Mouse (Mus musculus) spleen, adult 18-20 months (tissue): ENCODE measurements around the gene Bco2.

Experiments used
- DNase-seq, 2 experiments: peaks; one replicate each; pipeline ENCODE4 v3.0.0; 2022; ENCODE audit warnings: mixed read lengths in 2 of 2

The Bco2 gene

GRCm38 (mm10) chr9:50507570-50507969 lies 47.4 kb downstream of the Bco2 start:
- no peak for DNase-seq

- no peak for DNase-seq
These were observed 49.6 kb downstream of the Bco2 start for GRCm38 (mm10) chr9:50505405-50505804.

- DNase-seq: no peak
These were observed 52.0 kb downstream of the Bco2 start for GRCm38 (mm10) chr9:50502949-50503348.

GRCm38 (mm10) chr9:50500974-50501501 lies 53.9 kb downstream of the Bco2 start:
- no peak for DNase-seq

GRCm38 (mm10) chr9:50500467-50500973 lies 54.5 kb downstream of the Bco2 start:
- no peak for DNase-seq

GRCm38 (mm10) chr9:50499781-50500180 lies 55.2 kb downstream of the Bco2 start:
- no peak for DNase-seq

GRCm38 (mm10) chr9:50498815-50499214 lies 56.2 kb downstream of the Bco2 start:
- no peak for DNase-seq

GRCm38 (mm10) chr9:50497536-50497935 lies 57.4 kb downstream of the Bco2 start:
- DNase-seq: no peak

GRCm38 (mm10) chr9:50497076-50497475 lies 57.9 kb downstream of the Bco2 start:
- DNase-seq: no peak

- no peak for DNase-seq
These were observed 58.4 kb downstream of the Bco2 start for GRCm38 (mm10) chr9:50496546-50496945.

- no peak for DNase-seq
These were observed 58.9 kb downstream of the Bco2 start for GRCm38 (mm10) chr9:50496151-50496505.

- no peak for DNase-seq
These were observed 59.4 kb downstream of the Bco2 start for GRCm38 (mm10) chr9:50495405-50496150.

- DNase-seq: no peak
These were observed 60.7 kb downstream of the Bco2 start, which contains the start of gene Plet1 for GRCm38 (mm10) chr9:50494311-50494710. Gene Plet1 (plus strand): TSS chr9:50494525.

GRCm38 (mm10) chr9:50493777-50494176 lies 61.2 kb downstream of the Bco2 start:
- no peak for DNase-seq

GRCm38 (mm10) chr9:50491531-50492045 lies 63.4 kb downstream of the Bco2 start:
- no peak for DNase-seq

- DNase-seq: no peak
These were observed 64.1 kb downstream of the Bco2 start for GRCm38 (mm10) chr9:50490836-50491235.

GRCm38 (mm10) chr9:50485521-50485920 lies 69.5 kb downstream of the Bco2 start:
- DNase-seq: no peak
